Comparison of ENCODE assay signal across 8 mouse cellular contexts in genomic region chr14:33033424-33033823, GRCm38 (mm10). TPM values are rescaled to one million over a fixed set of nuclear protein-coding genes. Genes with fewer than 3 reads are reported as not detected.
DNase-seq lines count a peak whose midpoint lies in the region; ATAC-seq and TF ChIP-seq lines count a peak whose summit lies in the region.

No protein-coding gene starts in this region.

- no peaks in the 10 kb centered on the region for H3K36me3 ChIP-seq in midbrain, embryonic 10.5 days
- H3K36me3 ChIP-seq in midbrain, embryonic 13.5 days: no peaks in the 10 kb centered on the region
- no peaks in the 10 kb centered on the region for H3K36me3 ChIP-seq in limb, embryonic 14.5 days (ENCODE audit: control insufficient read depth, insufficient read depth, low read length)

- no peak overlapping the region for H3K4me3 ChIP-seq in gastrocnemius, adult 2 months
- H3K4me3 ChIP-seq in midbrain, embryonic 10.5 days: no peak overlapping the region
- no peak overlapping the region for H3K4me3 ChIP-seq in midbrain, embryonic 13.5 days (replicated peaks)
- H3K4me3 ChIP-seq in cortical plate, adult 2 months (ENCODE audit: insufficient read depth, low read length): no peak overlapping the region
- H3K4me3 ChIP-seq in limb, embryonic 14.5 days (replicated peaks; ENCODE audit: low read length): no peak overlapping the region

- 39% methylated on average over 6 of the region's 6 CpGs for WGBS in midbrain, embryonic 10.5 days
- WGBS in midbrain, embryonic 13.5 days: 38% methylated on average over 6 of the region's 6 CpGs
- WGBS in limb, embryonic 14.5 days: 36% methylated on average over 6 of the region's 6 CpGs

- H3K9me3 ChIP-seq in midbrain, embryonic 10.5 days (replicated peaks): no peaks in the 10 kb centered on the region
- H3K9me3 ChIP-seq in midbrain, embryonic 13.5 days: no peaks in the 10 kb centered on the region
- no peaks in the 10 kb centered on the region for H3K9me3 ChIP-seq in limb, embryonic 14.5 days (ENCODE audit: control insufficient read depth, low read length)

- H3K27ac ChIP-seq in gastrocnemius, adult 2 months: no peak overlapping the region
- H3K27ac ChIP-seq in midbrain, embryonic 10.5 days (replicated peaks): no peak overlapping the region
- no peak overlapping the region for H3K27ac ChIP-seq in midbrain, embryonic 13.5 days
- H3K27ac ChIP-seq in cortical plate, adult 2 months (ENCODE audit: insufficient read depth, low read length): no peak overlapping the region
- no peak overlapping the region for H3K27ac ChIP-seq in limb, embryonic 14.5 days (replicated peaks; ENCODE audit: low read depth, low read length)

- TF ChIP-seq CTCF in gastrocnemius, adult 2 months (IDR thresholded peaks at IDR 0.05): peak; percentile 61
- TF ChIP-seq CTCF in cortical plate, adult 2 months (IDR thresholded peaks at IDR 0.05; ENCODE audit: extremely low read depth, insufficient read depth, low read length): peak; percentile 70

- no peaks in the 10 kb centered on the region for H3K27me3 ChIP-seq in midbrain, embryonic 10.5 days (ENCODE audit: low read depth, poor library complexity, severe bottlenecking)
- H3K27me3 ChIP-seq in midbrain, embryonic 13.5 days: no peaks in the 10 kb centered on the region
- no peaks in the 10 kb centered on the region for H3K27me3 ChIP-seq in limb, embryonic 14.5 days (ENCODE audit: control insufficient read depth, insufficient read depth, low read length)

- peak; percentile 44 for DNase-seq in gastrocnemius, adult 2 months
- no peak for DNase-seq in gastrocnemius, postnatal 25 days
- peak; percentile 35 for DNase-seq in midbrain, embryonic 10.5 days (ENCODE audit: low spot score)
- DNase-seq in limb, embryonic 14.5 days (ENCODE audit: low spot score): peak; percentile 62
- DNase-seq in spleen, postnatal 36 days (ENCODE audit: low spot score in 2 of 2): no peak
- DNase-seq in layer of hippocampus, adult 9-11 months: no peak

- no peak overlapping the region for H3K4me2 ChIP-seq in midbrain, embryonic 13.5 days (replicated peaks)
- no peak overlapping the region for H3K4me2 ChIP-seq in limb, embryonic 14.5 days (replicated peaks; ENCODE audit: low read depth, low read length, severe bottlenecking)

- no peak for TF ChIP-seq POLR2A in cortical plate, adult 2 months (IDR thresholded peaks at IDR 0.05; ENCODE audit: extremely low read depth, insufficient read depth, low read length)
- no peak for TF ChIP-seq POLR2A in limb, embryonic 14.5 days (IDR thresholded peaks at IDR 0.05; ENCODE audit: borderline replicate concordance, extremely low read depth, insufficient read depth, insufficient read length)

- no peak overlapping the region for H3K9ac ChIP-seq in midbrain, embryonic 13.5 days (replicated peaks)
- no peak overlapping the region for H3K9ac ChIP-seq in limb, embryonic 14.5 days (ENCODE audit: low read depth, low read length, severe bottlenecking)

- no peaks in the 10 kb centered on the region for H3K4me1 ChIP-seq in midbrain, embryonic 10.5 days
- H3K4me1 ChIP-seq in midbrain, embryonic 13.5 days (replicated peaks): peaks cover 5% of the 10 kb centered on the region
- H3K4me1 ChIP-seq in cortical plate, adult 2 months (ENCODE audit: control insufficient read depth, insufficient read depth, low read length): no peaks in the 10 kb centered on the region
- H3K4me1 ChIP-seq in limb, embryonic 14.5 days (ENCODE audit: control insufficient read depth, insufficient read depth, low read length): peaks cover 6% of the 10 kb centered on the region

- no peak for ATAC-seq in midbrain, embryonic 13.5 days
- no peak for ATAC-seq in limb, embryonic 14.5 days (ENCODE audit: low FRiP score, low read depth)

- intact Hi-C loops in gastrocnemius, adult 2 months (cut with DNase I): loop anchor here (10.0 kb wide), 1 partner anchor 259 kb away; no protein-coding TSS in a partner anchor

RNA-seq across cellular contexts. Expression of gene Lrrc18, which starts 42.2 kb away (rescaled TPM):
- total RNA-seq in gastrocnemius, adult 2 months (2021): under 1 TPM in 1 of 2 experiments, not detected in 1; 0.31 TPM
- total RNA-seq in gastrocnemius, postnatal 25 days (2021): under 1 TPM; 0.13 to 0.21 TPM
- polyA plus RNA-seq in midbrain, embryonic 10.5 days (2016; fragmentation: Nextera tagmentation; extraction: Ambion mirVana): 0.43 and 0.47 TPM in 2 replicates
- polyA plus RNA-seq in midbrain, embryonic 13.5 days (2015; fragmentation: Nextera tagmentation; extraction: Ambion mirVana): 0.35 and 0.43 TPM in 2 replicates
- polyA plus RNA-seq in cortical plate, adult 2 months (2012; rRNA removed): 0.28 and 0.56 TPM in 2 replicates
- polyA plus RNA-seq in limb, embryonic 14.5 days (2012; rRNA removed): 0.57 and 0.69 TPM in 2 replicates
- polyA plus RNA-seq in limb, embryonic 14.5 days (2014; fragmentation: Nextera tagmentation; extraction: Ambion mirVana): 0.50 and 0.56 TPM in 2 replicates

Comparison
In these comparisons a context has a peak if more than half of its experiments do, and no peak if none do; other contexts are left out.
1. DNase-seq: peak in gastrocnemius, adult 2 months (single experiment), midbrain, embryonic 10.5 days (single experiment) and limb, embryonic 14.5 days (single experiment); none in gastrocnemius, postnatal 25 days (single experiment), spleen, postnatal 36 days (0 of 2) and layer of hippocampus, adult 9-11 months (single experiment).